Mouse (Mus musculus) spleen, adult 2 months (tissue): ENCODE results near the gene Otud7b.

Experiments
- CTCF ChIP-seq: fragments of 200-500 bp; IDR thresholded peaks from 2 replicates; pipeline ENCODE4 v1.5.1; 2011; ENCODE audit warnings: mild to moderate bottlenecking, inconsistent platforms; ENCODE audit not compliant: insufficient read depth, insufficient read length, insufficient replicate concordance; ENCODE audit errors: extremely low read depth
- POLR2A ChIP-seq: fragments of 200-500 bp; IDR thresholded peaks from 2 replicates; pipeline ENCODE4 v1.6.1; 2011; ENCODE audit warnings: low read depth, low read length, inconsistent platforms

DNA sequence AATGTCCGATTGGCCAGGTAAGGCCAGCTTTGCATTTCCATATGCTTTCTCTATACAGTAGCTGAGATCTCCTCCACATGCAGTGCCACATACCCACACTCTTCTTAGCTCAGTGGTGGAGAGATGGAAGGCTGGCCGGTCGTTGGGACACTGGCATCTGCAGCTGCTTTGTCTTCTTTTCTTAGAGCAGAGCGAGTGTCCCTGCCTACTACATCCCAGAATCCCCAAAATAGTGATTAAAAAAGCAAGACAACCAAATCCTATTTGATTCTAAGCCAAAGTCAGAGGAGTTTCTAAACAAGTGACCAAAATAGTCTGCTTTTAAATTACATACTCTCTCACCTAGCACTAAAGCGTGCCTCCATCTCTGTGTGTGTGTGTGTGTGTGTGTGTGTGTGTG lies 48.3 kb downstream of the Otud7b start:
- TF ChIP-seq POLR2A (no peak), CTCF (no peak)
